Mouse (Mus musculus) kidney, adult 2 months (tissue): Measurements from ENCODE around the gene Klk6. TPM values are rescaled to one million over a fixed set of nuclear protein-coding genes. Genes with fewer than 3 reads are reported as not detected.

Experiments
- DNase-seq: peaks from one replicate; pipeline ENCODE4 v3.0.0; 2021
- H3K27ac ChIP-seq: fragments of 200-500 bp; 2 replicates; pipeline ENCODE4 v1.5.1; 2012; ENCODE audit warnings: low read depth, low read length, control low read depth, inconsistent platforms; ENCODE audit not compliant: insufficient read depth
- H3K27me3 ChIP-seq: fragments of 200-500 bp; replicated peaks from 2 replicates; pipeline ENCODE4 v1.6.1; 2012; ENCODE audit warnings: mild to moderate bottlenecking, moderate library complexity, low read length, inconsistent platforms; ENCODE audit not compliant: control insufficient read depth, insufficient read depth
- H3K36me3 ChIP-seq: fragments of 200-500 bp; 2 replicates; pipeline ENCODE4 v1.6.1; 2012; ENCODE audit warnings: mild to moderate bottlenecking, moderate library complexity, low read length, inconsistent platforms; ENCODE audit not compliant: control insufficient read depth, insufficient read depth
- H3K4me1 ChIP-seq: fragments of 200-500 bp; 2 replicates; pipeline ENCODE4 v1.6.1; 2011; ENCODE audit warnings: low read length; ENCODE audit not compliant: control insufficient read depth, insufficient read depth
- H3K4me3 ChIP-seq: fragments of 200-500 bp; 2 replicates; pipeline ENCODE4 v1.5.1; 2011; ENCODE audit warnings: mild to moderate bottlenecking, low read depth, low read length, control low read depth; ENCODE audit not compliant: insufficient read depth
- CTCF ChIP-seq: fragments of 200-500 bp; conservative IDR thresholded peaks from 2 replicates; pipeline ENCODE4 v1.5.1; 2011; ENCODE audit warnings: low read depth, mild to moderate bottlenecking, control low read depth, low read length, moderate library complexity, mixed read lengths; ENCODE audit not compliant: insufficient read depth, insufficient read length
- POLR2A ChIP-seq: fragments of 200-500 bp; IDR thresholded peaks from one replicate; pipeline ENCODE4 v1.6.1; 2011; ENCODE audit warnings: low read depth, low read length, control low read depth
- WGBS: fragments of 180-500 bp; shearing (Covaris S2); methylation state at CpG from one replicate; pipeline ENCODE4 v1.1.7; 2018; 5-methylcytosine and 5-hydroxymethylcytosine counted together
- polyA plus RNA-seq: library from polyadenylated mRNA; depleted of rRNA; stranded (reverse); fragments of >200 nt; gene quantifications from 2 replicates; pipeline ENCODE4 v1.2.3, GENCODE M21; 2012; rRNA removed

Klk6 gene
- polyA plus RNA-seq, result not detected in 2 replicates

GRCm38 (mm10) chr7:43824199-43824598, at the start of gene Klk6:
TSS of gene Klk6 (plus strand) at chr7:43824499.
- 86% methylated on average over 10 of the region's 10 CpGs for WGBS
- TF ChIP-seq CTCF (no peak), POLR2A (no peak)
- H3K27ac ChIP-seq, result no peak within 1 kb of the TSS
- DNase-seq, result no peak
- H3K27me3 ChIP-seq, result no peaks in the 10 kb centered on the region
- H3K36me3 ChIP-seq, result no peaks in the 10 kb centered on the region
- H3K4me1 ChIP-seq, result no peaks in the 10 kb centered on the region
- no peak within 1 kb of the TSS for H3K4me3 ChIP-seq

- H3K36me3 ChIP-seq, result no peaks in the 10 kb centered on the region
- 77% methylated on average over 6 of the region's 6 CpGs for WGBS
Observed at GRCm38 (mm10) chr7:43774802-43775201, 49.5 kb upstream of the Klk6 start.

GRCm38 (mm10) chr7:43775311-43776057, 48.8 kb upstream of the Klk6 start:
- Histone ChIP-seq H3K36me3 (no peaks in the 10 kb centered on the region), H3K27me3 (no peaks in the 10 kb centered on the region), H3K4me3 (no peak overlapping the region), H3K4me1 (no peaks in the 10 kb centered on the region), H3K27ac (no peak overlapping the region)
- DNase-seq, result no peak
- 54% methylated on average over 7 of the region's 7 CpGs for WGBS
- no peak for TF ChIP-seq POLR2A
- no peak for TF ChIP-seq CTCF

More at GRCm38 (mm10) chr7:43774802-43775201, 49.5 kb upstream of the Klk6 start:
- DNase-seq, result no peak
- Histone ChIP-seq H3K27ac (no peak overlapping the region), H3K4me3 (no peak overlapping the region), H3K4me1 (no peaks in the 10 kb centered on the region), H3K27me3 (no peaks in the 10 kb centered on the region)
- no peak for TF ChIP-seq POLR2A
- no peak for TF ChIP-seq CTCF

- WGBS, result 82% methylated on average over 5 of the region's 5 CpGs
- DNase-seq, result no peak
- no peaks in the 10 kb centered on the region for H3K4me1 ChIP-seq
- TF ChIP-seq POLR2A (no peak), CTCF (no peak)
- H3K27me3 ChIP-seq, result no peaks in the 10 kb centered on the region
- H3K36me3 ChIP-seq, result no peaks in the 10 kb centered on the region
- H3K4me3 ChIP-seq, result no peak overlapping the region
- no peak overlapping the region for H3K27ac ChIP-seq
Observed at GRCm38 (mm10) chr7:43776506-43776905, 47.8 kb upstream of the Klk6 start.

GRCm38 (mm10) chr7:43777423-43777822, 46.9 kb upstream of the Klk6 start:
- H3K27ac ChIP-seq, result no peak overlapping the region
- no peaks in the 10 kb centered on the region for H3K27me3 ChIP-seq
- DNase-seq, result no peak
- TF ChIP-seq CTCF, result no peak
- no peak for TF ChIP-seq POLR2A
- WGBS, result 83% methylated on average over 12 of the region's 12 CpGs
- H3K4me1 ChIP-seq, result no peaks in the 10 kb centered on the region
- no peak overlapping the region for H3K4me3 ChIP-seq
- no peaks in the 10 kb centered on the region for H3K36me3 ChIP-seq

GRCm38 (mm10) chr7:43778176-43778970, 45.9 kb upstream of the Klk6 start:
- H3K27ac ChIP-seq, result no peak overlapping the region
- TF ChIP-seq CTCF (no peak), POLR2A (no peak)
- 89% methylated on average over 10 of the region's 10 CpGs for WGBS
- H3K4me1 ChIP-seq, result no peaks in the 10 kb centered on the region
- H3K27me3 ChIP-seq, result no peaks in the 10 kb centered on the region
- H3K4me3 ChIP-seq, result no peak overlapping the region
- no peaks in the 10 kb centered on the region for H3K36me3 ChIP-seq
- DNase-seq, result no peak

- Histone ChIP-seq H3K4me1 (no peaks in the 10 kb centered on the region), H3K4me3 (no peak overlapping the region), H3K27me3 (no peaks in the 10 kb centered on the region), H3K36me3 (no peaks in the 10 kb centered on the region), H3K27ac (no peak overlapping the region)
- WGBS, result 59% methylated on average over 6 of the region's 6 CpGs
- no peak for DNase-seq
- no peak for TF ChIP-seq POLR2A
Observed at GRCm38 (mm10) chr7:43780241-43780640, 44.1 kb upstream of the Klk6 start.
